Mouse (Mus musculus) myocyte (in vitro differentiated cells): ENCODE results near the gene Stk36.

ENCODE experiments used
- CEBPB ChIP-seq: IDR thresholded peaks from 2 replicates; pipeline ENCODE4 v1.6.1; 2011; ENCODE audit warnings: mild to moderate bottlenecking, moderate library complexity; ENCODE audit not compliant: poor library complexity, insufficient read depth, severe bottlenecking
- E2F4 ChIP-seq: IDR thresholded peaks from one replicate; pipeline ENCODE4 v1.6.1; 2011; ENCODE audit warnings: mild to moderate bottlenecking, control low read depth, moderate library complexity; ENCODE audit not compliant: insufficient read depth
- MAX ChIP-seq: IDR thresholded peaks from one replicate; pipeline ENCODE4 v1.6.1; 2011; ENCODE audit warnings: low read depth, mild to moderate bottlenecking, control low read depth
- MYOD1 ChIP-seq, 3 experiments: IDR thresholded peaks; one replicate each; pipeline ENCODE4 v1.6.1; 2011; ENCODE audit warnings: control low read depth in 2 of 3, low read depth in 2 of 3, mild to moderate bottlenecking in 2 of 3, moderate library complexity in 1 of 3; ENCODE audit not compliant: insufficient read length in 2 of 3, control insufficient read depth in 1 of 3
- MYOG ChIP-seq, 3 experiments: IDR thresholded peaks; one replicate each; pipeline ENCODE4 v1.6.1; 2011; ENCODE audit warnings: control low read depth in 2 of 3, low read depth in 2 of 3, mild to moderate bottlenecking in 2 of 3; ENCODE audit not compliant: insufficient read length in 2 of 3, control insufficient read depth in 1 of 3, insufficient read depth in 1 of 3
- POLR2A ChIP-seq: IDR thresholded peaks from one replicate; pipeline ENCODE4 v1.6.1; 2011; ENCODE audit warnings: low read depth, mild to moderate bottlenecking, control low read depth, moderate library complexity; ENCODE audit not compliant: insufficient read length
- POLR2AphosphoS2 ChIP-seq: IDR thresholded peaks from one replicate; pipeline ENCODE4 v1.6.1; 2011; ENCODE audit warnings: low read depth, control low read depth; ENCODE audit not compliant: insufficient read length
- REST ChIP-seq: IDR thresholded peaks from one replicate; pipeline ENCODE4 v1.6.1; 2011; ENCODE audit warnings: mild to moderate bottlenecking, control low read depth, moderate library complexity; ENCODE audit not compliant: insufficient read depth, insufficient read length
- SRF ChIP-seq: IDR thresholded peaks from one replicate; pipeline ENCODE4 v1.6.1; 2011; ENCODE audit warnings: low read depth; ENCODE audit not compliant: control insufficient read depth, insufficient read length
- TCF12 ChIP-seq: IDR thresholded peaks from one replicate; pipeline ENCODE4 v1.6.1; 2011; ENCODE audit warnings: mild to moderate bottlenecking, control low read depth; ENCODE audit not compliant: poor library complexity, insufficient read depth, severe bottlenecking
- TCF3 ChIP-seq: IDR thresholded peaks from one replicate; pipeline ENCODE4 v1.6.1; 2011; ENCODE audit warnings: low read depth, control low read depth; ENCODE audit not compliant: insufficient read length
- USF1 ChIP-seq: IDR thresholded peaks from one replicate; pipeline ENCODE4 v1.6.1; 2011; ENCODE audit warnings: low read depth, mild to moderate bottlenecking, control low read depth, moderate library complexity

GRCm38 (mm10) chr1:74600501-74601266 lies 561 bp upstream of the Stk36 start:
- TF ChIP-seq E2F4: no peak
- TF ChIP-seq POLR2A: no peak
- no peak for TF ChIP-seq MYOG (IDR thresholded peaks at IDR 0.05; ENCODE audit: control insufficient read depth in 1 of 3, insufficient read depth in 1 of 3, insufficient read length in 2 of 3, low read depth in 2 of 3)
- no peak for TF ChIP-seq USF1
- no peak for TF ChIP-seq MAX
- no peak for TF ChIP-seq SRF
- TF ChIP-seq CEBPB: no peak
- TF ChIP-seq POLR2AphosphoS2: no peak
- no peak for TF ChIP-seq TCF12
- TF ChIP-seq MYOD1 (IDR thresholded peaks at IDR 0.05; ENCODE audit: control insufficient read depth in 1 of 3, insufficient read length in 2 of 3, low read depth in 2 of 3): no peak
- no peak for TF ChIP-seq REST
- TF ChIP-seq TCF3: no peak
